Mouse (Mus musculus): ENCODE data around the gene Vwa8. TPM values are rescaled to one million over a fixed set of nuclear protein-coding genes. Genes with fewer than 3 reads are reported as not detected.
A peak's percentile ranks its signal among the peaks of the same experiment; 100 is the strongest.

Gene Vwa8
- polyA plus RNA-seq, 1 experiment = 75.9 TPM

- Histone ChIP-seq H3K4me3 (ENCODE audit: insufficient read depth, low read depth, low read length) (no peak overlapping the region), H3K4me1 (ENCODE audit: control insufficient read depth, insufficient read depth, low read length) (peaks cover 13% of the 10 kb centered on the region), H3K27ac (ENCODE audit: insufficient read depth, low read depth, low read length) (no peak overlapping the region)
- 87% methylated on average over 8 of the region's 8 CpGs for WGBS
- no peak for TF ChIP-seq CTCF (IDR thresholded peaks at IDR 0.05; ENCODE audit: insufficient read depth, low read depth, low read length)
- TF ChIP-seq POLR2A (IDR thresholded peaks at IDR 0.05; ENCODE audit: insufficient read depth, low read depth, low read length) = no peak
Observed at GRCm38 (mm10) chr14:79031230-79031740, 182.4 kb downstream of the Vwa8 start.

GRCm38 (mm10) chr14:79033396-79033795, 184.5 kb downstream of the Vwa8 start:
- H3K27ac ChIP-seq (ENCODE audit: insufficient read depth, low read depth, low read length) = no peak overlapping the region
- H3K4me1 ChIP-seq (ENCODE audit: control insufficient read depth, insufficient read depth, low read length) = peaks cover 11% of the 10 kb centered on the region
- TF ChIP-seq CTCF (IDR thresholded peaks at IDR 0.05; ENCODE audit: insufficient read depth, low read depth, low read length) (no peak), POLR2A (IDR thresholded peaks at IDR 0.05; ENCODE audit: insufficient read depth, low read depth, low read length) (no peak)
- 84% methylated on average over 6 of the region's 6 CpGs for WGBS
- H3K4me3 ChIP-seq (ENCODE audit: insufficient read depth, low read depth, low read length) = no peak overlapping the region

GRCm38 (mm10) chr14:79034511-79034913, 185.7 kb downstream of the Vwa8 start:
- WGBS = 29% methylated on average over 9 of the region's 9 CpGs
- TF ChIP-seq CTCF (IDR thresholded peaks at IDR 0.05; ENCODE audit: insufficient read depth, low read depth, low read length) (no peak), POLR2A (IDR thresholded peaks at IDR 0.05; ENCODE audit: insufficient read depth, low read depth, low read length) (no peak)
- H3K27ac ChIP-seq (ENCODE audit: insufficient read depth, low read depth, low read length) = peak overlapping the region; percentile 68
- no peak overlapping the region for H3K4me3 ChIP-seq (ENCODE audit: insufficient read depth, low read depth, low read length)
- H3K4me1 ChIP-seq (ENCODE audit: control insufficient read depth, insufficient read depth, low read length) = peaks cover 8% of the 10 kb centered on the region

GRCm38 (mm10) chr14:79035575-79035974, 186.7 kb downstream of the Vwa8 start:
- TF ChIP-seq POLR2A (IDR thresholded peaks at IDR 0.05; ENCODE audit: insufficient read depth, low read depth, low read length) (no peak), CTCF (IDR thresholded peaks at IDR 0.05; ENCODE audit: insufficient read depth, low read depth, low read length) (no peak)
- Histone ChIP-seq H3K4me3 (ENCODE audit: insufficient read depth, low read depth, low read length) (no peak overlapping the region), H3K4me1 (ENCODE audit: control insufficient read depth, insufficient read depth, low read length) (peaks cover 8% of the 10 kb centered on the region), H3K27ac (ENCODE audit: insufficient read depth, low read depth, low read length) (no peak overlapping the region)
- WGBS = 81% methylated on average over 9 of the region's 9 CpGs

- H3K4me3 ChIP-seq (ENCODE audit: insufficient read depth, low read depth, low read length) = no peak overlapping the region
- peaks cover 5% of the 10 kb centered on the region; the same call in 1 of the 2 replicates for H3K4me1 ChIP-seq (ENCODE audit: control insufficient read depth, insufficient read depth, low read length)
- TF ChIP-seq POLR2A (IDR thresholded peaks at IDR 0.05; ENCODE audit: insufficient read depth, low read depth, low read length) = no peak
- no peak for TF ChIP-seq CTCF (IDR thresholded peaks at IDR 0.05; ENCODE audit: insufficient read depth, low read depth, low read length)
- no peak overlapping the region for H3K27ac ChIP-seq (ENCODE audit: insufficient read depth, low read depth, low read length)
- 88% methylated on average over 2 of the region's 2 CpGs for WGBS
Observed at GRCm38 (mm10) chr14:79047186-79047585, 198.3 kb downstream of the Vwa8 start.

- WGBS = 78% methylated on average over 6 of the region's 6 CpGs
- no peak overlapping the region for H3K27ac ChIP-seq (ENCODE audit: insufficient read depth, low read depth, low read length)
- H3K4me3 ChIP-seq (ENCODE audit: insufficient read depth, low read depth, low read length) = no peak overlapping the region
- no peak for TF ChIP-seq POLR2A (IDR thresholded peaks at IDR 0.05; ENCODE audit: insufficient read depth, low read depth, low read length)
- no peak for TF ChIP-seq CTCF (IDR thresholded peaks at IDR 0.05; ENCODE audit: insufficient read depth, low read depth, low read length)
- H3K4me1 ChIP-seq (ENCODE audit: control insufficient read depth, insufficient read depth, low read length) = peaks cover 5% of the 10 kb centered on the region; the same call in 1 of the 2 replicates
Observed at GRCm38 (mm10) chr14:79047956-79048355, 199.1 kb downstream of the Vwa8 start.

GRCm38 (mm10) chr14:79049544-79049943, 200.7 kb downstream of the Vwa8 start:
- TF ChIP-seq CTCF (IDR thresholded peaks at IDR 0.05; ENCODE audit: insufficient read depth, low read depth, low read length) (no peak), POLR2A (IDR thresholded peaks at IDR 0.05; ENCODE audit: insufficient read depth, low read depth, low read length) (no peak)
- H3K27ac ChIP-seq (ENCODE audit: insufficient read depth, low read depth, low read length) = no peak overlapping the region
- WGBS = 80% methylated on average over 11 of the region's 11 CpGs
- peaks cover 5% of the 10 kb centered on the region; the same call in 1 of the 2 replicates for H3K4me1 ChIP-seq (ENCODE audit: control insufficient read depth, insufficient read depth, low read length)
- H3K4me3 ChIP-seq (ENCODE audit: insufficient read depth, low read depth, low read length) = no peak overlapping the region

- no peak overlapping the region for H3K4me3 ChIP-seq (ENCODE audit: insufficient read depth, low read depth, low read length)
- no peak for TF ChIP-seq POLR2A (IDR thresholded peaks at IDR 0.05; ENCODE audit: insufficient read depth, low read depth, low read length)
- no peak for TF ChIP-seq CTCF (IDR thresholded peaks at IDR 0.05; ENCODE audit: insufficient read depth, low read depth, low read length)
- no peak overlapping the region for H3K27ac ChIP-seq (ENCODE audit: insufficient read depth, low read depth, low read length)
- 60% methylated on average over 3 of the region's 3 CpGs for WGBS
- no peaks in the 10 kb centered on the region for H3K4me1 ChIP-seq (ENCODE audit: control insufficient read depth, insufficient read depth, low read length)
Observed at GRCm38 (mm10) chr14:79065636-79066035, 216.8 kb downstream of the Vwa8 start.

GRCm38 (mm10) chr14:79069515-79069914, 220.7 kb downstream of the Vwa8 start:
- Histone ChIP-seq H3K27ac (ENCODE audit: insufficient read depth, low read depth, low read length) (no peak overlapping the region), H3K4me1 (ENCODE audit: control insufficient read depth, insufficient read depth, low read length) (no peaks in the 10 kb centered on the region), H3K4me3 (ENCODE audit: insufficient read depth, low read depth, low read length) (no peak overlapping the region)
- WGBS = 84% methylated on average over 1 of the region's 1 CpGs
- TF ChIP-seq POLR2A (IDR thresholded peaks at IDR 0.05; ENCODE audit: insufficient read depth, low read depth, low read length) = no peak
- no peak for TF ChIP-seq CTCF (IDR thresholded peaks at IDR 0.05; ENCODE audit: insufficient read depth, low read depth, low read length)

- TF ChIP-seq CTCF (IDR thresholded peaks at IDR 0.05; ENCODE audit: insufficient read depth, low read depth, low read length) = no peak
- no peak for TF ChIP-seq POLR2A (IDR thresholded peaks at IDR 0.05; ENCODE audit: insufficient read depth, low read depth, low read length)
- H3K27ac ChIP-seq (ENCODE audit: insufficient read depth, low read depth, low read length) = no peak overlapping the region
- H3K4me3 ChIP-seq (ENCODE audit: insufficient read depth, low read depth, low read length) = no peak overlapping the region
- 91% methylated on average over 8 of the region's 8 CpGs for WGBS
- H3K4me1 ChIP-seq (ENCODE audit: control insufficient read depth, insufficient read depth, low read length) = no peaks in the 10 kb centered on the region
Observed at GRCm38 (mm10) chr14:79074786-79075185, 225.9 kb downstream of the Vwa8 start.

All from olfactory bulb, adult 2 months (tissue).